Mouse (Mus musculus) midbrain, embryonic 14.5 days (tissue): Measurements from ENCODE around the gene Mmp19. TPM values are rescaled to one million over a fixed set of nuclear protein-coding genes. Genes with fewer than 3 reads are reported as not detected.

Experiments used
- ATAC-seq: fragments of 200-750 bp; cut with Nextera tagmentation; 2 replicates; pipeline ENCODE4 v1.8.0; 2017; ENCODE audit warnings: moderate number of reproducible peaks, moderate library complexity; ENCODE audit not compliant: low FRiP score, low TSS enrichment
- DNase-seq: peaks from one replicate; pipeline ENCODE4 v3.0.0-alpha.2; 2015
- H3K27ac ChIP-seq: fragments of 300-500 bp; sonication (generic); replicated peaks from 2 replicates; pipeline ENCODE4 v1.5.1; 2014; ENCODE audit warnings: mild to moderate bottlenecking, low read depth, low read length, moderate library complexity
- H3K27me3 ChIP-seq: fragments of 300-500 bp; sonication (generic); 2 replicates; pipeline ENCODE4 v1.6.1; 2014; ENCODE audit warnings: low read length, control low read depth, mixed read lengths; ENCODE audit not compliant: control insufficient read depth, insufficient read depth
- H3K36me3 ChIP-seq: fragments of 300-500 bp; sonication (generic); 2 replicates; pipeline ENCODE4 v1.6.1; 2014; ENCODE audit warnings: low read length, control low read depth; ENCODE audit not compliant: control insufficient read depth, insufficient read depth
- H3K4me1 ChIP-seq: fragments of 300-500 bp; sonication (generic); 2 replicates; pipeline ENCODE4 v1.6.1; 2014; ENCODE audit warnings: mild to moderate bottlenecking, antibody characterized with exemption, low read length, control low read depth; ENCODE audit not compliant: control insufficient read depth, insufficient read depth
- H3K4me2 ChIP-seq: fragments of 300-500 bp; sonication (generic); 2 replicates; pipeline ENCODE4 v1.6.1; 2014; ENCODE audit warnings: mild to moderate bottlenecking, low read length, moderate library complexity
- H3K4me3 ChIP-seq: fragments of 300-500 bp; sonication (generic); replicated peaks from 2 replicates; pipeline ENCODE4 v1.5.1; 2014; ENCODE audit warnings: low read depth, low read length
- H3K9ac ChIP-seq: fragments of 300-500 bp; sonication (generic); replicated peaks from 2 replicates; pipeline ENCODE4 v1.6.1; 2014; ENCODE audit warnings: mild to moderate bottlenecking, low read length, moderate library complexity
- H3K9me3 ChIP-seq: fragments of 300-500 bp; sonication (generic); 2 replicates; pipeline ENCODE4 v1.6.1; 2016; ENCODE audit warnings: low read length, control low read depth, mixed read lengths; ENCODE audit not compliant: control insufficient read depth
- WGBS: fragments of 180-500 bp; shearing (Covaris S2); extraction: QIAGEN DNeasy Blood & Tissue Kit; methylation state at CpG from one replicate; pipeline ENCODE4 v1.1.7; 2014; 5-methylcytosine and 5-hydroxymethylcytosine counted together
- polyA plus RNA-seq: library from polyadenylated mRNA; unstranded; fragments of >200 nt; fragmentation: Nextera tagmentation; extraction: Ambion mirVana; gene quantifications from 2 replicates; pipeline ENCODE4 v1.2.1, GENCODE M21; 2014

The Mmp19 gene
- polyA plus RNA-seq, 1 experiment from 2014 or later, result 0.41 TPM

GRCm38 (mm10) chr10:128804271-128805091 is 13.8 kb downstream of the Mmp19 start, which contains the start of gene Tmem198b:
Gene Tmem198b (minus strand): TSS chr10:128804370.
- Histone ChIP-seq H3K4me3 (peak within 1 kb of the TSS; percentile 76), H3K27ac (peak within 1 kb of the TSS; percentile 92), H3K9me3 (no peaks in the 10 kb centered on the region), H3K9ac (peak within 1 kb of the TSS; percentile 77), H3K27me3 (no peaks in the 10 kb centered on the region), H3K36me3 (peaks cover 39% of the 10 kb centered on the region), H3K4me1 (peaks cover 42% of the 10 kb centered on the region), H3K4me2 (peak within 1 kb of the TSS; percentile 62)
- WGBS, result under 1% methylated on average over 28 of the region's 28 CpGs
- DNase-seq (peak; percentile 86), ATAC-seq (peak; percentile 79)

GRCm38 (mm10) chr10:128805092-128806000 is 14.6 kb downstream of the Mmp19 start:
- Histone ChIP-seq H3K9ac (peak overlapping the region; percentile 77), H3K36me3 (peaks cover 35% of the 10 kb centered on the region), H3K4me1 (peaks cover 45% of the 10 kb centered on the region), H3K9me3 (no peaks in the 10 kb centered on the region), H3K4me2 (peak overlapping the region; percentile 62), H3K27ac (peak overlapping the region; percentile 92), H3K27me3 (no peaks in the 10 kb centered on the region), H3K4me3 (peak overlapping the region; percentile 76)
- peak; percentile 99 for DNase-seq
- peak; percentile 94 for ATAC-seq
- WGBS, result under 1% methylated on average over 70 of the region's 70 CpGs

- H3K36me3 ChIP-seq, result peaks cover 30% of the 10 kb centered on the region
- H3K27me3 ChIP-seq, result no peaks in the 10 kb centered on the region
- H3K4me2 ChIP-seq, result peak overlapping the region; percentile 62
- 67% methylated on average over 6 of the region's 6 CpGs for WGBS
- H3K9ac ChIP-seq, result peak overlapping the region; percentile 77
- ATAC-seq (no peak), DNase-seq (no peak)
- H3K4me1 ChIP-seq, result peaks cover 45% of the 10 kb centered on the region
- peak overlapping the region; percentile 92; the same call in 1 of the 2 replicates for H3K27ac ChIP-seq
- peak overlapping the region; percentile 76 for H3K4me3 ChIP-seq
- no peaks in the 10 kb centered on the region for H3K9me3 ChIP-seq
Observed at GRCm38 (mm10) chr10:128806086-128806485, 15.4 kb downstream of the Mmp19 start.

GRCm38 (mm10) chr10:128807018-128807417 is 16.3 kb downstream of the Mmp19 start:
- H3K9me3 ChIP-seq, result no peaks in the 10 kb centered on the region
- DNase-seq, result no peak
- no peak overlapping the region for H3K27ac ChIP-seq
- peak overlapping the region; percentile 62 for H3K4me2 ChIP-seq
- H3K9ac ChIP-seq, result peak overlapping the region; percentile 6; the same call in 1 of the 2 replicates
- peak overlapping the region; percentile 76 for H3K4me3 ChIP-seq
- 93% methylated on average over 8 of the region's 8 CpGs for WGBS
- no peaks in the 10 kb centered on the region for H3K27me3 ChIP-seq
- no peak for ATAC-seq
- H3K36me3 ChIP-seq, result peaks cover 27% of the 10 kb centered on the region
- H3K4me1 ChIP-seq, result peaks cover 45% of the 10 kb centered on the region

GRCm38 (mm10) chr10:128817033-128817432 is 26.3 kb downstream of the Mmp19 start, which contains the start of gene Sarnp:
Gene Sarnp (plus strand): TSS chr10:128817333.
- Histone ChIP-seq H3K36me3 (peaks cover 68% of the 10 kb centered on the region), H3K4me2 (no peak within 1 kb of the TSS), H3K27ac (no peak within 1 kb of the TSS), H3K4me3 (no peak within 1 kb of the TSS), H3K9ac (no peak within 1 kb of the TSS), H3K4me1 (no peaks in the 10 kb centered on the region), H3K9me3 (no peaks in the 10 kb centered on the region), H3K27me3 (no peaks in the 10 kb centered on the region)
- DNase-seq, result no peak
- 91% methylated on average over 13 of the region's 13 CpGs for WGBS
- ATAC-seq, result no peak

- Histone ChIP-seq H3K9ac (no peak overlapping the region), H3K4me3 (no peak overlapping the region), H3K27ac (no peak overlapping the region), H3K36me3 (peaks cover 52% of the 10 kb centered on the region), H3K4me2 (no peak overlapping the region), H3K4me1 (peaks cover 7% of the 10 kb centered on the region), H3K9me3 (no peaks in the 10 kb centered on the region), H3K27me3 (no peaks in the 10 kb centered on the region)
- WGBS, result 96% methylated on average over 4 of the region's 4 CpGs
- DNase-seq, result no peak
- no peak for ATAC-seq
Observed at GRCm38 (mm10) chr10:128820217-128820616, 29.5 kb downstream of the Mmp19 start.

GRCm38 (mm10) chr10:128821358-128822056 is 30.8 kb downstream of the Mmp19 start, which contains the start of gene Ormdl2:
Gene Ormdl2 (minus strand): TSS chr10:128821645.
- peaks cover 44% of the 10 kb centered on the region for H3K36me3 ChIP-seq
- under 1% methylated on average over 46 of the region's 46 CpGs for WGBS
- peak; percentile 100 for ATAC-seq
- peak within 1 kb of the TSS; percentile 62 for H3K9ac ChIP-seq
- no peak within 1 kb of the TSS for H3K27ac ChIP-seq
- DNase-seq, result peak; percentile 100
- H3K9me3 ChIP-seq, result no peaks in the 10 kb centered on the region
- H3K4me3 ChIP-seq, result peak within 1 kb of the TSS; percentile 67
- peaks cover 7% of the 10 kb centered on the region for H3K4me1 ChIP-seq
- H3K4me2 ChIP-seq, result peak within 1 kb of the TSS; percentile 69
- H3K27me3 ChIP-seq, result no peaks in the 10 kb centered on the region

- Histone ChIP-seq H3K9me3 (no peaks in the 10 kb centered on the region), H3K4me3 (peak overlapping the region; percentile 67), H3K36me3 (peaks cover 41% of the 10 kb centered on the region), H3K27me3 (no peaks in the 10 kb centered on the region), H3K4me2 (peak overlapping the region; percentile 69), H3K27ac (no peak overlapping the region), H3K4me1 (peaks cover 7% of the 10 kb centered on the region), H3K9ac (peak overlapping the region; percentile 62)
- no peak for DNase-seq
- ATAC-seq, result no peak
- 5% methylated on average over 13 of the region's 13 CpGs for WGBS
Observed at GRCm38 (mm10) chr10:128822135-128822534, 31.4 kb downstream of the Mmp19 start.
